Mouse (Mus musculus) bone marrow macrophage, adult 2 months (primary cell): ENCODE measurements around the gene Asl.

ENCODE experiments used
- CTCF ChIP-seq: IDR thresholded peaks from 2 replicates; pipeline ENCODE4 v1.5.1; 2012; ENCODE audit warnings: low read depth, mild to moderate bottlenecking, low read length, moderate library complexity
- POLR2A ChIP-seq: IDR thresholded peaks from 2 replicates; pipeline ENCODE4 v1.6.1; 2012; ENCODE audit warnings: mild to moderate bottlenecking, low read depth, low read length, borderline replicate concordance

GRCm38 (mm10) chr5:130023067-130023766 lies 5.8 kb downstream of the Asl start:
- no peak for TF ChIP-seq CTCF
- no peak for TF ChIP-seq POLR2A
